Mouse (Mus musculus) midbrain, embryonic 15.5 days (tissue): ENCODE data around the gene Kdm2a. TPM values are rescaled to one million over a fixed set of nuclear protein-coding genes. Genes with fewer than 3 reads are reported as not detected.

Experiments
- ATAC-seq: fragments of 200-750 bp; cut with Nextera tagmentation; replicated peaks from 2 replicates; pipeline ENCODE4 v1.8.0; 2017; ENCODE audit warnings: moderate TSS enrichment
- H3K27ac ChIP-seq: fragments of 300-500 bp; sonication (generic); 2 replicates; pipeline ENCODE4 v1.5.1; 2015; ENCODE audit warnings: mild to moderate bottlenecking, inconsistent platforms
- H3K27me3 ChIP-seq: fragments of 300-500 bp; sonication (generic); replicated peaks from 2 replicates; pipeline ENCODE4 v1.6.1; 2015; ENCODE audit warnings: inconsistent platforms
- H3K36me3 ChIP-seq: fragments of 300-500 bp; sonication (generic); replicated peaks from 2 replicates; pipeline ENCODE4 v1.6.1; 2015; ENCODE audit warnings: inconsistent platforms
- H3K4me1 ChIP-seq: fragments of 300-500 bp; sonication (generic); 2 replicates; pipeline ENCODE4 v1.6.1; 2015; ENCODE audit warnings: inconsistent platforms
- H3K4me2 ChIP-seq: fragments of 300-500 bp; sonication (generic); 2 replicates; pipeline ENCODE4 v1.6.1; 2015; ENCODE audit warnings: inconsistent platforms, mild to moderate bottlenecking, moderate library complexity
- H3K4me3 ChIP-seq: fragments of 300-500 bp; sonication (generic); 2 replicates; pipeline ENCODE4 v1.5.1; 2015; ENCODE audit warnings: mild to moderate bottlenecking, inconsistent platforms
- H3K9ac ChIP-seq: fragments of 300-500 bp; sonication (generic); 2 replicates; pipeline ENCODE4 v1.6.1; 2015; ENCODE audit warnings: mild to moderate bottlenecking, inconsistent platforms
- H3K9me3 ChIP-seq: fragments of 300-500 bp; sonication (generic); 2 replicates; pipeline ENCODE4 v1.6.1; 2016; ENCODE audit warnings: inconsistent platforms
- WGBS: fragments of 180-500 bp; shearing (Covaris S2); methylation state at CpG from one replicate; pipeline ENCODE4 v1.1.7; 2015; ENCODE audit warnings: mixed read lengths; 5-methylcytosine and 5-hydroxymethylcytosine counted together
- polyA plus RNA-seq: library from polyadenylated mRNA; unstranded; fragments of >200 nt; fragmentation: Nextera tagmentation; extraction: Ambion mirVana; gene quantifications from 2 replicates; pipeline ENCODE4 v1.2.1, GENCODE M21; 2015

Kdm2a gene
- polyA plus RNA-seq, 1 experiment from 2014 or later, result 38.8 TPM

- no peaks in the 10 kb centered on the region for H3K9me3 ChIP-seq
- no peaks in the 10 kb centered on the region for H3K27me3 ChIP-seq
- H3K9ac ChIP-seq, result 0 out of 2 replicates have a peak overlapping the region, but pooled peaks have one; percentile 32
- H3K4me2 ChIP-seq, result peak overlapping the region; percentile 38
- no peak overlapping the region for H3K4me3 ChIP-seq
- H3K36me3 ChIP-seq, result no peaks in the 10 kb centered on the region; the same call in 1 of the 2 replicates
- no peak for ATAC-seq
- 70% methylated on average over 11 of the region's 11 CpGs for WGBS
- peaks cover 53% of the 10 kb centered on the region for H3K4me1 ChIP-seq
- H3K27ac ChIP-seq, result peak overlapping the region; percentile 70
Measured at GRCm38 (mm10) chr19:4300852-4301734, 97.0 kb downstream of the Kdm2a start.

GRCm38 (mm10) chr19:4300271-4300704 is 97.8 kb downstream of the Kdm2a start:
- Histone ChIP-seq H3K4me1 (peaks cover 51% of the 10 kb centered on the region), H3K9me3 (no peaks in the 10 kb centered on the region), H3K9ac (no peak overlapping the region)

GRCm38 (mm10) chr19:4299574-4300270 is 98.4 kb downstream of the Kdm2a start:
- Histone ChIP-seq H3K4me3 (no peak overlapping the region), H3K9me3 (no peaks in the 10 kb centered on the region), H3K27ac (no peak overlapping the region), H3K4me1 (peaks cover 46% of the 10 kb centered on the region), H3K36me3 (no peaks in the 10 kb centered on the region; the same call in 1 of the 2 replicates), H3K27me3 (no peaks in the 10 kb centered on the region), H3K9ac (no peak overlapping the region), H3K4me2 (no peak overlapping the region)
- WGBS, result 85% methylated on average over 6 of the region's 6 CpGs
- ATAC-seq, result no peak

More at GRCm38 (mm10) chr19:4300271-4300704, 97.8 kb downstream of the Kdm2a start:
- Histone ChIP-seq H3K27ac (no peak overlapping the region), H3K36me3 (no peaks in the 10 kb centered on the region; the same call in 1 of the 2 replicates), H3K27me3 (no peaks in the 10 kb centered on the region), H3K4me3 (no peak overlapping the region), H3K4me2 (no peak overlapping the region)
- 61% methylated on average over 7 of the region's 7 CpGs for WGBS
- ATAC-seq, result no peak

- H3K4me3 ChIP-seq, result no peak overlapping the region
- no peak overlapping the region for H3K4me2 ChIP-seq
- H3K4me1 ChIP-seq, result peaks cover 40% of the 10 kb centered on the region
- no peaks in the 10 kb centered on the region for H3K9me3 ChIP-seq
- H3K27me3 ChIP-seq, result no peaks in the 10 kb centered on the region
- no peak overlapping the region for H3K9ac ChIP-seq
- H3K36me3 ChIP-seq, result no peaks in the 10 kb centered on the region; the same call in 1 of the 2 replicates
- no peak for ATAC-seq
- 87% methylated on average over 7 of the region's 7 CpGs for WGBS
- H3K27ac ChIP-seq, result no peak overlapping the region
Measured at GRCm38 (mm10) chr19:4299126-4299525, 99.0 kb downstream of the Kdm2a start.

GRCm38 (mm10) chr19:4298322-4299121 is 99.6 kb downstream of the Kdm2a start:
- Histone ChIP-seq H3K36me3 (no peaks in the 10 kb centered on the region; the same call in 1 of the 2 replicates), H3K4me2 (no peak overlapping the region), H3K9me3 (no peaks in the 10 kb centered on the region), H3K27me3 (no peaks in the 10 kb centered on the region), H3K4me3 (no peak overlapping the region), H3K4me1 (peaks cover 34% of the 10 kb centered on the region), H3K27ac (no peak overlapping the region), H3K9ac (no peak overlapping the region)
- WGBS, result 92% methylated on average over 17 of the region's 17 CpGs
- ATAC-seq, result no peak

- no peaks in the 10 kb centered on the region for H3K9me3 ChIP-seq
- H3K27ac ChIP-seq, result no peak overlapping the region
- H3K4me3 ChIP-seq, result no peak overlapping the region
- no peaks in the 10 kb centered on the region for H3K27me3 ChIP-seq
- peaks cover 1% of the 10 kb centered on the region; the same call in 1 of the 2 replicates for H3K36me3 ChIP-seq
- no peak overlapping the region for H3K4me2 ChIP-seq
- H3K9ac ChIP-seq, result no peak overlapping the region
- H3K4me1 ChIP-seq, result peaks cover 27% of the 10 kb centered on the region
- WGBS, result 94% methylated on average over 5 of the region's 5 CpGs
- no peak for ATAC-seq
Measured at GRCm38 (mm10) chr19:4297851-4298250, 100.2 kb downstream of the Kdm2a start.

GRCm38 (mm10) chr19:4296611-4297010 is 101.5 kb downstream of the Kdm2a start:
- Histone ChIP-seq H3K27ac (no peak overlapping the region), H3K9ac (no peak overlapping the region), H3K9me3 (no peaks in the 10 kb centered on the region), H3K4me2 (no peak overlapping the region), H3K27me3 (no peaks in the 10 kb centered on the region), H3K4me1 (peaks cover 15% of the 10 kb centered on the region), H3K4me3 (no peak overlapping the region), H3K36me3 (peaks cover 12% of the 10 kb centered on the region; the same call in 1 of the 2 replicates)
- WGBS, result 93% methylated on average over 2 of the region's 2 CpGs
- no peak for ATAC-seq

- H3K4me1 ChIP-seq, result peaks cover 2% of the 10 kb centered on the region; the same call in 1 of the 2 replicates
- H3K27ac ChIP-seq, result no peak overlapping the region
- no peaks in the 10 kb centered on the region for H3K9me3 ChIP-seq
- H3K4me3 ChIP-seq, result no peak overlapping the region
- no peaks in the 10 kb centered on the region for H3K27me3 ChIP-seq
- no peak overlapping the region for H3K9ac ChIP-seq
- H3K36me3 ChIP-seq, result peaks cover 22% of the 10 kb centered on the region
- 89% methylated on average over 4 of the region's 4 CpGs for WGBS
- no peak overlapping the region for H3K4me2 ChIP-seq
- no peak for ATAC-seq
Measured at GRCm38 (mm10) chr19:4295391-4295790, 102.7 kb downstream of the Kdm2a start.

- peaks cover 27% of the 10 kb centered on the region for H3K36me3 ChIP-seq
- no peak overlapping the region for H3K9ac ChIP-seq
- WGBS, result 77% methylated on average over 11 of the region's 14 CpGs
- H3K4me1 ChIP-seq, result no peaks in the 10 kb centered on the region
- H3K4me3 ChIP-seq, result no peak overlapping the region
- H3K4me2 ChIP-seq, result no peak overlapping the region
- no peaks in the 10 kb centered on the region for H3K27me3 ChIP-seq
- H3K27ac ChIP-seq, result no peak overlapping the region
- ATAC-seq, result no peak
- H3K9me3 ChIP-seq, result no peaks in the 10 kb centered on the region
Measured at GRCm38 (mm10) chr19:4294381-4295097, 103.5 kb downstream of the Kdm2a start.

GRCm38 (mm10) chr19:4291161-4291560 is 106.9 kb downstream of the Kdm2a start:
- no peak for ATAC-seq
- H3K4me3 ChIP-seq, result no peak overlapping the region
- H3K9ac ChIP-seq, result no peak overlapping the region
- H3K9me3 ChIP-seq, result no peaks in the 10 kb centered on the region
- H3K36me3 ChIP-seq, result peaks cover 50% of the 10 kb centered on the region
- H3K4me1 ChIP-seq, result no peaks in the 10 kb centered on the region
- no peak overlapping the region for H3K27ac ChIP-seq
- no peaks in the 10 kb centered on the region for H3K27me3 ChIP-seq
- WGBS, result 94% methylated on average over 11 of the region's 11 CpGs
- H3K4me2 ChIP-seq, result no peak overlapping the region

GRCm38 (mm10) chr19:4290749-4291148 is 107.3 kb downstream of the Kdm2a start:
- no peak overlapping the region for H3K4me2 ChIP-seq
- no peaks in the 10 kb centered on the region for H3K27me3 ChIP-seq
- no peak for ATAC-seq
- H3K36me3 ChIP-seq, result peaks cover 53% of the 10 kb centered on the region
- no peak overlapping the region for H3K9ac ChIP-seq
- no peaks in the 10 kb centered on the region for H3K4me1 ChIP-seq
- H3K27ac ChIP-seq, result no peak overlapping the region
- WGBS, result 69% methylated on average over 15 of the region's 15 CpGs
- H3K4me3 ChIP-seq, result no peak overlapping the region
- H3K9me3 ChIP-seq, result no peaks in the 10 kb centered on the region
